Mouse (Mus musculus): Measurements from ENCODE around the gene Abca7. TPM values are rescaled to one million over a fixed set of nuclear protein-coding genes. Genes with fewer than 3 reads are reported as not detected.
A peak's percentile ranks its signal among the peaks of the same experiment; 100 is the strongest.
"Not testable (repeated sequence)": the region's sequence is repeated elsewhere in the genome, so short reads cannot be mapped to it uniquely, and the experiment has no call there.

Abca7 gene
- polyA plus RNA-seq, 1 experiment from 2014 or later, result 4.2 TPM

DNA sequence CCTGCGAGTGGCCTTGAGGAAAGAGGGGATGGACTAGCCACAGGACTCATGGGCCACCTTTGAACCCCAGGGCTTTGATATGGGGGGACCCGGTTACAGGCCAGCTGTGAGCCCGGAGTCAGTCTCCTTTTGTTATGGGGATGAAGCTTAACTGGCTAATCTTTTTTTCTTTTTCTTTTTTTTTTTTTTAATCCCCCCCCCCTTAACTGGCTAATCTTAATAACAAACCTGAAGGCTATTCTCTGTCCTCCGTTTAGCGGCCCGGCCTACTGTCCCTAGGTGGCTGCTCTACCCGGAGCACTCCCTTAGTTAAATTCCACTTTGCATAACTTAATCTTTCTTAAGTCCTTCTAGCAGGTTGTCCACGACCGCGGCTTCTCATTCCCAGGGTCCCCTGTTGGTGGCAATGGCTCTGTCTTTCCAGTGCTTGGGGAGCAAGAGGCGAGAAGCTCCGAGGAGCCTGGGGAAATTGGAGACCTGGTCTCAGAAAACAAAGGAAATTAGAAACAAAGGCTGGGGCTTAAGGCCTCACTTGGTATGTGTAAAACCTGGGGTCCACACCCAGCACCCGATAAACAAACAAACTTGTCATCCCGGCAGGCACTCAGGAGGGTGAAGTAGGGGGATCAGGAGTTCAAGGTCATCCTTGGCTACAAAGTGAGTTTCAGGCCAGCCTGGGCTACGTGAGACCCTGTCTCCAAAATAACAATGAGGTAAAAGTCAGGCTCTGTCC is 54.8 kb downstream of the Abca7 start:
- H3K4me1 ChIP-seq (ENCODE audit: control insufficient read depth, insufficient read depth, low read depth, low read length), result peaks cover 13% of the 10 kb centered on the region
- no peaks in the 10 kb centered on the region for H3K36me3 ChIP-seq (ENCODE audit: control insufficient read depth, insufficient read depth, low read length)
- H3K4me2 ChIP-seq (ENCODE audit: low read length), result no peak overlapping the region
- WGBS, result 14% methylated on average over 15 of the region's 15 CpGs
- H3K4me3 ChIP-seq (ENCODE audit: low read length), result no peak overlapping the region
- peak overlapping the region; percentile 4; the same call in 1 of the 2 replicates for H3K27ac ChIP-seq (ENCODE audit: low read depth, low read length)
- H3K9ac ChIP-seq (ENCODE audit: low read depth, low read length), result no peak overlapping the region
- no peaks in the 10 kb centered on the region for H3K27me3 ChIP-seq (replicated peaks; ENCODE audit: control insufficient read depth, insufficient read depth, low read length)
- no peaks in the 10 kb centered on the region for H3K9me3 ChIP-seq (ENCODE audit: control insufficient read depth, low read length)
- ATAC-seq, result no peak

GRCm38 (mm10) chr10:80051618-80052373 is 55.5 kb downstream of the Abca7 start:
- Histone ChIP-seq H3K27me3 (replicated peaks; ENCODE audit: control insufficient read depth, insufficient read depth, low read length) (no peaks in the 10 kb centered on the region), H3K4me2 (ENCODE audit: low read length) (no peak overlapping the region), H3K4me3 (ENCODE audit: low read length) (no peak overlapping the region), H3K9me3 (ENCODE audit: control insufficient read depth, low read length) (no peaks in the 10 kb centered on the region), H3K36me3 (ENCODE audit: control insufficient read depth, insufficient read depth, low read length) (peaks cover 2% of the 10 kb centered on the region), H3K4me1 (ENCODE audit: control insufficient read depth, insufficient read depth, low read depth, low read length) (peaks cover 13% of the 10 kb centered on the region), H3K27ac (ENCODE audit: low read depth, low read length) (peak overlapping the region; percentile 4; the same call in 1 of the 2 replicates), H3K9ac (ENCODE audit: low read depth, low read length) (no peak overlapping the region)
- 41% methylated on average over 11 of the region's 14 CpGs for WGBS
- ATAC-seq, result no peak

GRCm38 (mm10) chr10:80052374-80052764 is 56.1 kb downstream of the Abca7 start:
- Histone ChIP-seq H3K4me3 (ENCODE audit: low read length) (no peak overlapping the region), H3K9me3 (ENCODE audit: control insufficient read depth, low read length) (no peaks in the 10 kb centered on the region), H3K36me3 (ENCODE audit: control insufficient read depth, insufficient read depth, low read length) (peaks cover 7% of the 10 kb centered on the region), H3K4me1 (ENCODE audit: control insufficient read depth, insufficient read depth, low read depth, low read length) (peaks cover 13% of the 10 kb centered on the region), H3K4me2 (ENCODE audit: low read length) (no peak overlapping the region), H3K9ac (ENCODE audit: low read depth, low read length) (no peak overlapping the region), H3K27ac (ENCODE audit: low read depth, low read length) (no peak overlapping the region), H3K27me3 (replicated peaks; ENCODE audit: control insufficient read depth, insufficient read depth, low read length) (no peaks in the 10 kb centered on the region)
- ATAC-seq, result no peak
- WGBS, result 78% methylated on average over 5 of the region's 5 CpGs

DNA sequence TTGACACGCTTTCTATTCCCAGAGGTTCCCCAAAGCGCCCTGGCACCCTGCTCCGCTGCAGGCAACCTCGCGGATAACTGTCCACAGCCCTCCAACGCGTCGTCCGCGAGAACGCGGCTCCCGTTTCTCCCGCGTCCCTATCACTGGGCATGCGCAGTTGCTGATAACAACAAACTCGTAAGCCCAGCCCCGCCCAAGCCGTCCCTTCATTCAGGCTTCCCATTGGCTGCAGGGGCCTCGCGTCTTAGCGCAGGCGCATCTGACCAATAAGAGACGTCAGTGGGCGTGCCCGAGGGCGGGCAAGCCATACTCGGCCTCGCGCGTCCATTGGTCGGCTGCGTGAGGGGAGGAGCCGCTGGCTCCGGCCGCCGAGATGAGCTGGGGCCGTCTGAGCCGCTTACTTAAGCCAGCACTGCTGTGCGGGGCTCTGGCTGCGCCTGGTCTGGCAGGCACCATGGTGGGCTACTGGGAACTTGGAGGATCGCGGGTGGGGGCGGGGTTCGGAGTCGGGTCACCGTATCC is 57.0 kb downstream of the Abca7 start:
- H3K4me2 ChIP-seq (ENCODE audit: low read length), result peak overlapping the region; percentile 83
- peak; percentile 98 for ATAC-seq
- peaks cover 15% of the 10 kb centered on the region for H3K36me3 ChIP-seq (ENCODE audit: control insufficient read depth, insufficient read depth, low read length)
- H3K4me3 ChIP-seq (ENCODE audit: low read length), result peak overlapping the region; percentile 81
- no peaks in the 10 kb centered on the region for H3K9me3 ChIP-seq (ENCODE audit: control insufficient read depth, low read length)
- H3K27ac ChIP-seq (ENCODE audit: low read depth, low read length), result peak overlapping the region; percentile 96
- WGBS, result under 1% methylated on average over 45 of the region's 47 CpGs
- no peaks in the 10 kb centered on the region for H3K27me3 ChIP-seq (replicated peaks; ENCODE audit: control insufficient read depth, insufficient read depth, low read length)
- H3K4me1 ChIP-seq (ENCODE audit: control insufficient read depth, insufficient read depth, low read depth, low read length), result peaks cover 13% of the 10 kb centered on the region
- H3K9ac ChIP-seq (ENCODE audit: low read depth, low read length), result peak overlapping the region; percentile 96

DNA sequence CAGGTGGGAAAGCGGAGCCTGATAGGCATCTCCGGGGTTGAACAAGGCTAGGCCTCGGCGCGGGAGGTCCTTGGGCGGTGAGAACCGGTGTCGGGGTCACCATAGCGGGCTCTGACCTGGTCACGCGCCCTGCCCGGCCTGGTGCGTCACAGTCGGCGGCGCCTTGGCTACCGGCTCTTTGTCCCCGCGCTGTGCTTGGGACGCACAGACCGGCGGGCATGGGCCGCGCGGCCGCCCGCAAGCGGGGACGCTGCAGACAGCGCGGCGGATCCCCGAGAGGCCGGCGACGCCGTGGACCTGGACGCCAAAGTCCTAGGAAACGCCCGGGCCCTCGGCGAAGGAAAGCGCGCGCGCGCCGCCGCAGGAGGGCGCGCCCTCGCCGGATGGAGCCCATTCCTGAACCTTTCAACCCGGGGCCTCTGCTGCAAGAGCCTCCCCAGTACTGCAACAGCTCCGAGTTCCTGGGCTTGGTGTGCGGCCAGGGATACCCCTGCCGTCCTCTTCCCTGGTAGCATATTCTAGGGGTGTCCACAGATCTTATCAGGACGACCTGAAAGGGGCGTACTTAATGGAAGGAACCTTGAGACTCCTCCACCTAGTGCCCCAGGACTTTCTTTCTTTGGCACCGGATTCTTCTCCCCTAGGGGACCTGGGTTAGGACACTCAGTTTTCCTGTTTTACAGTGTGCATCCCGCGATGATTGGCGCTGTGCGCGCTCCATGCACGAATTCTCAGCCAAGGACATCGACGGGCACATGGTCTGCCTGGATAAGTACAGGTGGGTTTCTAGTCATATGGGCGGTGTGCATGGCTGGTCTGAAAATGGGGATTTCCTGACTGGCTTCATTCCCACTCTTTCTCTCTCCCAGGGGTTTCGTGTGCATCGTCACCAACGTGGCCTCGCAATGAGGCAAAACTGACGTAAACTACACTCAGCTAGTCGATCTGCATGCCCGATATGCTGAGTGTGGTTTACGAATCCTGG is 57.8 kb downstream of the Abca7 start:
- ATAC-seq, result peak; percentile 39
- under 1% methylated on average over 71 of the region's 77 CpGs for WGBS

DNA sequence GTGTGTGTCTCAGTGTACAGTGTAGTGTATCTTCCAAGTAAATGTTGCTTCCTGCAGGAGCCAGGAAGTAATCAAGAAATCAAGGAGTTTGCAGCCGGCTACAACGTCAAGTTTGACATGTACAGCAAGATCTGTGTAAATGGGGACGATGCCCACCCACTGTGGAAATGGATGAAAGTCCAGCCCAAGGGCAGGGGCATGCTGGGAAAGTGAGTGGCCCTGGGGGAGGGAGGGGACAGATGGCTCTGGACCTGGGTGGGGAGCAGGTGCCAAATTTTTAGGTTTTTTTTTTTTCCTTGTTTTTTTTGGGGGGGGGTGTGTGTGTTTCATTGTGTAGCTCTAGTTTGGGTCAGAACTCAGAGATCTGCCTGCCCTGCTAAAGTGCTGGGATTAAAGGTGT is 58.6 kb downstream of the Abca7 start:
- H3K4me2 ChIP-seq (ENCODE audit: low read length), result peak overlapping the region; percentile 83
- H3K36me3 ChIP-seq (ENCODE audit: control insufficient read depth, insufficient read depth, low read length), result peaks cover 23% of the 10 kb centered on the region
- H3K27ac ChIP-seq (ENCODE audit: low read depth, low read length); ATAC-seq; H3K9me3 ChIP-seq (ENCODE audit: control insufficient read depth, low read length); H3K27me3 ChIP-seq (replicated peaks; ENCODE audit: control insufficient read depth, insufficient read depth, low read length): not testable (repeated sequence)
- peak overlapping the region; percentile 96 for H3K9ac ChIP-seq (ENCODE audit: low read depth, low read length)
- WGBS, result 19% methylated on average over 3 of the region's 3 CpGs
- peak overlapping the region; percentile 81 for H3K4me3 ChIP-seq (ENCODE audit: low read length)
- H3K4me1 ChIP-seq (ENCODE audit: control insufficient read depth, insufficient read depth, low read depth, low read length), result peaks cover 13% of the 10 kb centered on the region

More for the DNA sequence above, 57.8 kb downstream of the Abca7 start:
- peaks cover 17% of the 10 kb centered on the region for H3K36me3 ChIP-seq (ENCODE audit: control insufficient read depth, insufficient read depth, low read length)
- H3K27me3 ChIP-seq (replicated peaks; ENCODE audit: control insufficient read depth, insufficient read depth, low read length), result no peaks in the 10 kb centered on the region
- peak overlapping the region; percentile 81 for H3K4me3 ChIP-seq (ENCODE audit: low read length)
- peak overlapping the region; percentile 96 for H3K27ac ChIP-seq (ENCODE audit: low read depth, low read length)
- no peaks in the 10 kb centered on the region for H3K9me3 ChIP-seq (ENCODE audit: control insufficient read depth, low read length)
- peak overlapping the region; percentile 83 for H3K4me2 ChIP-seq (ENCODE audit: low read length)
- peak overlapping the region; percentile 96 for H3K9ac ChIP-seq (ENCODE audit: low read depth, low read length)
- H3K4me1 ChIP-seq (ENCODE audit: control insufficient read depth, insufficient read depth, low read depth, low read length), result peaks cover 13% of the 10 kb centered on the region

GRCm38 (mm10) chr10:80055364-80055763 is 59.1 kb downstream of the Abca7 start:
- Histone ChIP-seq H3K27me3 (replicated peaks; ENCODE audit: control insufficient read depth, insufficient read depth, low read length) (no peaks in the 10 kb centered on the region), H3K9ac (ENCODE audit: low read depth, low read length) (peak overlapping the region; percentile 14; the same call in 1 of the 2 replicates), H3K36me3 (ENCODE audit: control insufficient read depth, insufficient read depth, low read length) (peaks cover 25% of the 10 kb centered on the region), H3K4me3 (ENCODE audit: low read length) (peak overlapping the region; percentile 81), H3K4me1 (ENCODE audit: control insufficient read depth, insufficient read depth, low read depth, low read length) (peaks cover 13% of the 10 kb centered on the region), H3K4me2 (ENCODE audit: low read length) (peak overlapping the region; percentile 83), H3K27ac (ENCODE audit: low read depth, low read length) (no peak overlapping the region), H3K9me3 (ENCODE audit: control insufficient read depth, low read length) (no peaks in the 10 kb centered on the region)
- ATAC-seq, result no peak
- WGBS, result 80% methylated on average over 5 of the region's 5 CpGs

DNA sequence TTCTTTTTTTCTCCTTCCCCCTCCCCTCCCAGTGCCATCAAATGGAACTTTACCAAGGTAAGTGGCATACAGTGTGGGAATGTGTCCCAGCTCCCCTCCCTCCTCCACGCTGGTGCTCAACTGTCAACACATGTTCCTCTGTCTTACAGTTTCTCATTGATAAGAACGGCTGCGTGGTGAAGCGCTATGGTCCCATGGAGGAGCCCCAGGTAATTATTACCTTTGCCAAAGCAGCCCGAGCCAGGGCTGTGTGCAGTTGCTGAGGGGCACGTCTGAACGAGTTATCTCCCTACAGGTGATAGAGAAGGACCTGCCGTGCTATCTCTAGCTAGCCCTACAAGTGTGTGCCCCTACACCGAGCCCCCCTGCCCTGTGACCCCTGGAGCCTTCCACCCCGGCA is 59.6 kb downstream of the Abca7 start:
- Histone ChIP-seq H3K9me3 (ENCODE audit: control insufficient read depth, low read length) (no peaks in the 10 kb centered on the region), H3K27ac (ENCODE audit: low read depth, low read length) (no peak overlapping the region), H3K9ac (ENCODE audit: low read depth, low read length) (no peak overlapping the region; the same call in 1 of the 2 replicates), H3K4me3 (ENCODE audit: low read length) (no peak overlapping the region), H3K27me3 (replicated peaks; ENCODE audit: control insufficient read depth, insufficient read depth, low read length) (no peaks in the 10 kb centered on the region), H3K36me3 (ENCODE audit: control insufficient read depth, insufficient read depth, low read length) (peaks cover 28% of the 10 kb centered on the region), H3K4me1 (ENCODE audit: control insufficient read depth, insufficient read depth, low read depth, low read length) (peaks cover 13% of the 10 kb centered on the region), H3K4me2 (ENCODE audit: low read length) (peak overlapping the region; percentile 15; the same call in 1 of the 2 replicates)
- WGBS, result 94% methylated on average over 8 of the region's 10 CpGs
- ATAC-seq, result no peak
